Mouse (Mus musculus): ENCODE measurements around the gene Crnkl1. TPM values are rescaled to one million over a fixed set of nuclear protein-coding genes. Genes with fewer than 3 reads are reported as not detected.

Crnkl1 gene
- 34.7 TPM for polyA plus RNA-seq (2015; fragmentation: Illumina TruSeq; extraction: RNeasy Lipid Tissue Mini Kit (QIAGEN cat#74804); ENCODE audit: insufficient read depth, low replicate concordance)

DNA sequence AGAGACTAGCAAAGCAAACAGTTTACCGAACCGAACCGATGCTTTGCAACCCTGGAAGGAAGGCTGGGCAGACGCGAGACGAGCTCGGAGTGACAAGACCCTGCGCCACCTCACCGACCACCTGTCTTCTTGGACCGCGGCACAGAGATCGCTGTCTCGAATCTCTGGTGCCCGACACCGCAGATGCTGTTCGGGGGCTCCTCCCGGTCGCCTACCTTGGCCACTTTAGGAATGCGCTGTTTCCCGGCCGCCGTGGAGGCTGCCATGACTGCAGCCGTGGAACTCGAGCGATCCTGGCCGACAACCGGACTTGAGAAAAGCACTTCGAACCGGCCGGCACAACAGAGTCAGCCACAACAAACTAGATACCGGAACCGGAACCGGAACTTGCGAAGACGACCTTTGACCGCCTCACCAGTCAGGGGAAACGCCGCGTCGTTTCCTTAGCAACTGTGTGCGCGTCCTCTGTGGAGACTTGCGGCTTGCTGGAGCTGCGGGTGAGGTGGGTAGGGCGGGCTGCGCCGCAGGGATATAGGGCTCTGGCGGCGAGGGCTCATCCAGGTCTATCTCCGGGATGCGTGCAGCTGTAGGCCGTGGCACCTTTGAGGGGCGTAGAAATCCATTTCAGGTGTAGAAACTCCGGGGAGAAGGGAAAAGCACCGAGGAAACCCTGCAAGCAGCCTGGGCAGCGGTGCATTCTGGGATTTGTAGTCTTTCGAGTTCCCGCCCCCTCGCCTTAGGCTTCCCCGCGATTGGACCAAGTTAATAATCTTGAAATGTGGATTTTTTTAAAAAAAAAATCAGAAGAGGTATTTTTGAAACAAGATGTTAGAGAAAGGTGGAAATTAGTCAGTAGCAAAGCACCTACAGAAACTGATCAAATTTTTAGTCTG lies at the start of gene Crnkl1, which contains the start of gene Cfap61:
Gene Crnkl1 (minus strand): TSS at position 676 of the 893 bp plus-strand sequence.
Gene Cfap61 (plus strand): TSS at position 446 of the 893 bp plus-strand sequence.

DNA sequence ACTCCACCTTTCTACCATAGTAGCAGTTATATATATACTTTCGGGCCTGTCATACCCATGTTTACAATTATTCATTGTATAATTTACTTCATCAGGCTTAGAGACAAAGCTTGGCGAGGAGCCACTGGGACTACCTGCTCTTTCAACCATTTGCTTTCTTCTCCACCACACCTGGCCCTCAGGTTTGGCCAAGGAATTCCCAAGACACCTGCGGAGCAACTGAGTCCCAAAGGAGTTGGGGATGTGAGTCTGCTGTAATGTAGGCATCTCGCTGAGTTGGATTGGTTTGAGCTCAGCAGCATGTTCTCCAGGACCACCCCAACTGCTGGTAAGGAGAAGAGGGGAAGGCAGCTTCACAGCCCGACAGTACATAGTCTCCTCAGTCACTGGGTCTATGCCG lies 33.0 kb downstream of the Crnkl1 start, which contains the start of gene Naa20:
Gene Naa20 (plus strand): TSS at position 239 of the 400 bp plus-strand sequence.

Other genes starting within 250 kb of the Crnkl1 start
- gene Naa20, start 32.9 kb downstream of the Crnkl1 start, polyA plus RNA-seq (2015; fragmentation: Illumina TruSeq; extraction: RNeasy Lipid Tissue Mini Kit (QIAGEN cat#74804); ENCODE audit: insufficient read depth, low replicate concordance), result 78.9 TPM
- gene Cfap61, start 230 bp downstream of the Crnkl1 start, polyA plus RNA-seq (2015; fragmentation: Illumina TruSeq; extraction: RNeasy Lipid Tissue Mini Kit (QIAGEN cat#74804); ENCODE audit: insufficient read depth, low replicate concordance), result 0.46 TPM

All from spleen, adult 10 weeks (tissue).